Mouse (Mus musculus) B cell, adult 62 days (primary cell): ENCODE results near the gene Lrrc51. TPM values are rescaled to one million over a fixed set of nuclear protein-coding genes. Genes with fewer than 3 reads are reported as not detected.

Experiments used
- total RNA-seq: library from RNA; stranded (reverse); gene quantifications from 4 replicates; pipeline ENCODE4 v1.2.4, GENCODE M21; 2023

Lrrc51 gene
- total RNA-seq: 1.1 to 1.7 TPM (median 1.2 TPM) in 3 of 4 replicates, not detected in the other

GRCm38 (mm10) chr7:101933751-101934240 is at the start of gene Lrrc51, which contains the start of gene Numa1:
Gene Lrrc51, minus strand, starts transcription at chr7:101933895.
Gene Numa1, plus strand, starts transcription at chr7:101934111.

GRCm38 (mm10) chr7:101906287-101906681 is 27.4 kb downstream of the Lrrc51 start, which contains the start of gene Tomt:
Gene Tomt, minus strand, starts transcription at chr7:101906359.

GRCm38 (mm10) chr7:101905561-101906286 is 28.0 kb downstream of the Lrrc51 start, which contains the start of gene Lamtor1:
Gene Lamtor1, plus strand, starts transcription at chr7:101905904.

GRCm38 (mm10) chr7:101870629-101871028 is 63.1 kb downstream of the Lrrc51 start, which contains the start of gene Folr1:
Gene Folr1, minus strand, starts transcription at chr7:101870788.

GRCm38 (mm10) chr7:101863415-101863814 is 70.3 kb downstream of the Lrrc51 start, which contains the start of gene Anapc15:
Gene Anapc15, plus strand, starts transcription at chr7:101863715.

Other genes with a start within 250 kb of the Lrrc51 start
- not detected in 4 replicates for gene Phox2a, start 115.6 kb downstream of the Lrrc51 start, total RNA-seq
- gene Inppl1, start 95.7 kb downstream of the Lrrc51 start, total RNA-seq: 42.4 to 55.9 TPM (median 50.3 TPM) in 4 replicates
- gene Folr2, start 76.7 kb downstream of the Lrrc51 start, total RNA-seq: 1.0 to 2.5 TPM (median 1.3 TPM) in 3 of 4 replicates, not detected in the other
- 100 to 130 TPM (median 106 TPM) in 4 replicates for gene Anapc15, start 70.2 kb downstream of the Lrrc51 start, total RNA-seq
- gene Folr1, start 63.1 kb downstream of the Lrrc51 start, total RNA-seq: not detected in 4 replicates
- gene Lamtor1, start 28.0 kb downstream of the Lrrc51 start, total RNA-seq: 74.8 to 82.1 TPM (median 78.5 TPM) in 4 replicates
- 0.25 to 0.54 TPM (median 0.52 TPM) in 3 of 4 replicates, not detected in the other for gene Tomt, start 27.5 kb downstream of the Lrrc51 start, total RNA-seq
- 250 to 265 TPM (median 256 TPM) in 4 replicates for gene Numa1, start 216 bp upstream of the Lrrc51 start, total RNA-seq
- 9.7 to 11.7 TPM (median 10.0 TPM) in 4 replicates for gene Il18bp, start 84.8 kb upstream of the Lrrc51 start, total RNA-seq
- 32.5 to 44.3 TPM (median 36.8 TPM) in 4 replicates for gene Rnf121, start 131.6 kb upstream of the Lrrc51 start, total RNA-seq
- 39.4 to 46.9 TPM (median 44.4 TPM) in 4 replicates for gene Xndc1, start 131.6 kb upstream of the Lrrc51 start, total RNA-seq
- 4.9 to 6.8 TPM (median 5.7 TPM) in 4 replicates for gene Xntrpc, start 131.8 kb upstream of the Lrrc51 start, total RNA-seq
- gene Trpc2, start 149.2 kb upstream of the Lrrc51 start, total RNA-seq: 2.2 to 3.1 TPM (median 2.6 TPM) in 4 replicates
- gene Art1, start 167.8 kb upstream of the Lrrc51 start, total RNA-seq: not detected in 4 replicates
- 4.7 to 6.9 TPM (median 5.2 TPM) in 4 replicates for gene Art5, start 175.6 kb upstream of the Lrrc51 start, total RNA-seq
- 0.21 TPM in 1 of 4 replicates, not detected in the others for gene Chrna10, start 182.9 kb upstream of the Lrrc51 start, total RNA-seq